Mouse (Mus musculus) kidney, postnatal 36 days (tissue): ENCODE measurements at regions not wholly inside any gene's neighbourhood (a gene's known extent, or its start where the extent isn't known, plus 50 kb on each side); places are given as distances from the start of the nearest gene placed in this dataset.

Experiments
- DNase-seq, 2 experiments: peaks; one replicate each; pipeline ENCODE4 v3.0.0; 2021 to 2022; ENCODE audit warnings: mixed read lengths in 2 of 2

DNA sequence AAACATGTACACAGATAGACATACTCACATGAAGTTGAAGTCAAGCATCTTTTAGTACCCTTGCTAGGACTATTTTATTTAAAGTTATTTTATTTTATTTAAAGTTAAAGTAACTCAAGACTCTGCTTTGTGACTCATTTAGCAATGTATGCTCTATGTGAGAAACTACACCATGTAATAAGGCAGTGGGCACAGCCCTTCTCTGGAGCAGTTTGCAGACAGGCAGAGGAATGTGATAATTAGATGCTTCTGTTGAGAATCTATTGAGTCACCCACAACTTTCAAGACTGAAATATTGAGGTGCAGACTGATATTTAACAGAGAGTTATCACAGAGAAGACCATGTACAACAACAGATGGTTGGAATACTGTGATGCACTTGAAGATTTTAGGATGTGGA is 825.2 kb upstream of the Cntn5 start:
- no peak for DNase-seq

DNA sequence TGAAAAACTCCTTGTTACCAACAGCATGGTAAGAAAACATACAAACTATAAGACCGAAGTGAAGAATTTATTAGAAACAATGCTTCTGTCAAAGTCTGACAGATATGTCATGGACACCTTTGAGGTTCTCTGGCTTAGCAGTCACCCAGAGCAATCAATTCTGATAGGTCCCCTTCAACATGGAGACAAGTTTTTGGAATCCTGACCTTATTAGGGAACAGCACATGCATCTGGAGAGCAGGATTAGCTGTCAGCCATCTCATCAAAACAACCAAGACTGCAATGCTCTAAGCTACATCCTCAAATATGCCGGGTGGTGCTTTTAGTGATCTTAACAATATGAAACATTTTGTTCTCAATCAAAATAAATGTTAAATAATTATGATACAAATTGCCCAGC is 817.2 kb upstream of the Cntn5 start:
- DNase-seq = no peak

DNA sequence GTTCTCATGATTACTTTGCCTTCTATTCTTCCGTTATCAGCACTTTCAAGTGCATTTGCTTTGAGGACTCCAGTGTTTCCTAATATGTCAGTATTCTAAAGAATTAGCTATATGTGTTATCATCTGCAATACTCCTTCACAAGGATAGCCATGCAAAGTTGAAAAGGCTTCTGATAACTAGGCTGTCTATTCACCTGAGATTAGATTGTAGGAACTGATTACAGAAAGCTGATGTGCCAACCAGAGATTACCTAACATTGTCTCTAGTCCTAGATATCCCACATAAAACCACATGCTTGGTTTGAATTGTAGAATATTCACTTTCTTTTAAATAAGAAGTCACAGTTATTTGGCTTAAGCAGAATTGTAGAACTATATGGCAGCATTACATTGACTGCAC is 800.1 kb upstream of the Cntn5 start:
- no peak for DNase-seq

DNA sequence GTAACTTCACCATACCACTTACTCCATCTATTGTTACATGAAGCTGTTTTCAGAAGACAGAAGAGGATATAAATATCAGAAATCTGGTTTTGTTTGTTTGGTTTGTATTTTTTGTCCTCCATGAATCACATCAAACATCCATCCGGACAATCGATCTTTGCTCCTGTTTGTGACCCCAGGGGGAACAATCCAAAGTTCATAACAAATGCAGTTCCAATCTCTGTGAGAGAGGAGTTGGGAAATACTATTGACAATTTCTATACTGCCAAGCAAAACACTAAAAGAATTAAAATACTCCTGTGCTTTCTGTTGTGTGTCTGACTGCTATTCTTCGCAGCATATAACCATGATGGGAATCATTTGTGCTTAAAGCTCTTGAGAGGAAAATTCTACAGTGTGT is 798.6 kb upstream of the Cntn5 start:
- no peak for DNase-seq

DNA sequence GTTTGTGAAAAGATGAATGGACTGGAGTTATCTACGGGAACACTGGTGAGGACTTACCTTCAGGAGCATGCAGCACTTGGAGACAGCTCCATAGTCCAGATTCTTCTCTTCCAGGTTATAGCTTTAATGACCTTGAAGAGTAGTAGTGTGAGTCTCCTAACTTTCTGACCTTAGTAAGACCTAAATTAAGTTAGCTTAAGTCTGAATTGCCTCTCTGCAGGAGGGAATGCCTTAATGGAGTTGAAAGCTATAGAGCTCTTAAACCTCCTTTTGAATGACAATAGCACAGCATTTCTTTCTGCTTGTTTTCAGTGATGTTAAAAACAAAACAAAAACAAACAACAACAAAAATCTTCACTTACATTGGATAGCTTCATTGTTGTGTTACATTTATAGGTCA is 788.9 kb upstream of the Cntn5 start:
- no peak for DNase-seq

DNA sequence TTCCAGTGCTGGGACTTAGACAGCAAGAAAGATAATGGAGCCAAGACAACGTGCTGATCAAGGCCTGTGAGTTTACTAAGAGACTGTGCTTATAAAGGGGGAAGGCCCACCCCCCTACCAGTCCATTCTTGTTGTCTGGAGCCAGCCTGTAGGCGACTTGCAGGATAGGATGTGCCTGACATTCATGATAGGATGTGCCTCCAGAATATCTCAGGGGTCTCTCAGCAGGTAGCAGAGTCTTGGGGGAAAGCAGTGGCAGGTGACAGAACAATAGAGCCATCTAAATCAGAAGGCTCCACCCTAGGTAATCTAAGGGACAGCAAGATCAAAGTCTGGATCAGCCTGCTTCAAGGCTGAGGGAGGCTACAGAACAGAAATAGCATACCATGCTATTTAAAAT is 782.5 kb upstream of the Cntn5 start:
- DNase-seq = no peak

GRCm38 (mm10) chr9:11671939-11672338 is 767.4 kb upstream of the Cntn5 start:
- no peak for DNase-seq

DNA sequence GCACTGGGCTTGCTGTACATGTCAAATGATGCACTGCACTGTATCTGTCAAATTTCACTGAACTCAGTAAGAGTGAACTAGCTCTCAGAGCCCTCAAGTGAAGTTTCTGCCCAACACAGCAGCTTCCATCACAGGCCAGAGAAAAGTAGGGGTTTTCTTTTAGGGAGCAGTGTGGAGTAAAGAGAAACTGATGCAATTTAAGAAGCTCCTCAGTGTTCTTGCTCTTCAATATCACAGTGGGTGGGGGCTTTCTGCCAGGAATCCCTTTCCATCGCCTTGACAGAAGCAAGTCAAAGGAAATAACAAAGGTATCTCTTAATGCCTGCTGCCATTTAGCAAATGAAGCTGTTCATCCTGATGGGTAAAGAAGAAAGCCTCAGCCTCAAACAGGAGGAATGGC is 766.7 kb upstream of the Cntn5 start:
- no peak for DNase-seq

GRCm38 (mm10) chr9:11629461-11629860 is 724.9 kb upstream of the Cntn5 start:
- DNase-seq = no peak

- DNase-seq = peak in 1 of 2 experiments; percentile 0
Measured at GRCm38 (mm10) chr9:11604381-11604780, 699.8 kb upstream of the Cntn5 start.

DNA sequence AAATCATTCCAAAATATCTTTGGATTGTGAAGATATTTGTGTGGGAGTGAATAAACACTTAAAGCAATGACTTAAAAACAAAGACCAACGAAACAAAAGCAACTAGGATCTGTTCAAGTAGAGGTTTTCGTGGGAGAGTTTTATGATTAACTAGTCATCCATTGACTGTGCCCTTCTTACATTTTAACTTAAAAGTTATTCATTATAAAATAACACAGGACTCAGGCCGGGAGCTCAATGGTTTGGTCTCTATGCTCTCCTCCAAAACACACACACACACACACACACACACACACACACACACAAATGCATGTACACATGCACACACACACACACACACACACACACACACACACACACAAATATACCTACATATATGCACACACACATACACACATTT is 699.3 kb upstream of the Cntn5 start:
- DNase-seq = peak; percentile 3 to 9

DNA sequence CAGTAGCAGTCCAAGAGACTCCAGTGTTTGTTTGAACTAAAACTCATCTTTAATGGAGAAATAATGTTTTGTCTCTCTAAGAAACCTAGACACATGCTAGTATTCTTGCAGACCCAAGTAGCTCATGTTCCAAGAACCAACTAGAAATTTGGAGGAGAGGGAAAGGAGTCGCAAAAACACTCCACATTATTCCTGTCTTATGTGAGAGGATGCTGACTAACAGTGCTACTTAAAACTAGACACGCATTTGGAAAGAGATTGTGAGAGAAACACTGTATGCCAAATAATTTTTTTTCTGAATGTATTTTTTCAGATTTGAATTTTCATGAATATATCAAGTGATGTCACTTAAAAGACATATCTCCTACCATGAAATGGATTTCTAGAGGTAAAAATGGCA is 698.3 kb upstream of the Cntn5 start:
- DNase-seq = no peak

DNA sequence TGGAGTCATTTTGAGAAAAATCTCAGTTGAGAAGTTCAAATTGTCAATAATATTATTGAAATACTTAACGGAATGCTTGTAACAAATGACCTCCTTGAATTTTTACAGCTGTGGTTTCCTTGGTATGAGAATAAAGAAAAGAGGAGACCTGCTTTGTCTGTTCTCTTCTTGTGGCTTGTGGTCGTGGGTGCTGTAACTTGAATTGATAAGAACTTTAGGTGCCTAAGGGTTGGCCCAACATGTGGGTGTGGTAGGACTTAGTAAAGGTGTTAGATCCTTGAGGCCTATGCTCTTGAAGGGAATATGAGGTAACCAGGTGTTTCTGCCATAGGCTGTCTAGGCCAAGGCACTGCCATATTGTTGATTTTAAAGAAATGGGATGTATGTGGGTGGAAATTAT is 674.4 kb upstream of the Cntn5 start:
- DNase-seq = no peak

GRCm38 (mm10) chr9:11562885-11563284 is 658.3 kb upstream of the Cntn5 start:
- no peak for DNase-seq

DNA sequence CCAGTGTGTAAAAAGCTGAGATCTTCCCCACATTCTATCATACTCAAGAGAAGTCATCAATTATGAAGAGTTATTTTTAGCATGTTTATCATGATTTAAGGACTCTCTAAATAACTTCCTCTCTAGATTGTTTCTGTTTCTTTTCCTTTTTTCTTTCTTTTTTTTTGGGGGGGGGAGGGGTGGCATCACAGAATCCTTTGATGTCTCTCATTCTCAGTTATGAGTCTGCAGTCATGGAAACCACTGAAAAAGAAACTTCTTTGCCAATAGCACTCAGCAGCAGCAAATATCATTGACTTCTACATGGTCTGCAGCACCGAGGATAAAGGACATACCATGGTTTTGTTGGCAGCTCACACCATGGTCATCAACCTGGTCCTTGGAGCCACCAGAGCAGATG is 654.8 kb upstream of the Cntn5 start:
- DNase-seq = no peak

DNA sequence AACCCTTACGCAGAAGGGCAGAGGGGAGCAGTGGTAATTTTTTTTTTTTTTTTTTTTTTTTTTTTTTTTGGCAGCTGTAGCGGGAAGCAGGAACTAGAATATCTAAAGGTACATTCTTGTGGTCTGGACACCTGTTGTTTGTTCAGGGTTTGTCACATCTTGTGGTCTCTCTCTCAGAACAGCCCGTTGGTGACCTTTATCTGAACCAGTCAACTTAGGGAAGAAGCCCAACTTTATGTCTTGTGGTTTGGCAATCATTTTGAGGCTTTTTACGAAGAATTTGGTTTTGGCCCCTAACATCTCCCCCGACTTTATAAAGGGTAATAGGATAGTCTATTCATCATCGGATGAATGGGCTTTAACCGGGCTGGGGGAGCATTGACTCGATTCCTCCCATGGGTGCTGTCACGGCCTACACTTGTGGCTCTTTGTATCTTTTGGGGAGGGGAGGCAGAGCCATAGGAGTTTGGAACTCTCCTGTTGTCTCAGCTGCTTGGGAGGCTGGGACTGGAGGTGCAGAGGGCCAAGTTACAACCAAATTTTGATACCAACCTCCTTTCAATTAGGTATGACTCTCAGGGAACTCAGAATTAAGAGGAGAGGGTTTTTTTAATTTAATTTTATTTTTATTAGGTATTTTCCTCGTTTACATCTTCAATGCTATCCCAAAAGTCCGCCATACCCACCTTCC is 609.4 kb upstream of the Cntn5 start:
- no peak for DNase-seq
